Mouse (Mus musculus): ENCODE results near the gene Gm28168. TPM values are rescaled to one million over a fixed set of nuclear protein-coding genes. Genes with fewer than 3 reads are reported as not detected.
"Not testable (repeated sequence)": the region's sequence is repeated elsewhere in the genome, so short reads cannot be mapped to it uniquely, and the experiment has no call there.

The Gm28168 gene
- polyA plus RNA-seq (2017; shearing (Covaris generic)): not detected

GRCm38 (mm10) chr1:117927715-117928114, at the start of gene Gm28168:
Gene Gm28168, plus strand, starts transcription at chr1:117928015.
- not testable (repeated sequence) for ATAC-seq

GRCm38 (mm10) chr1:117965639-117966038, 37.8 kb downstream of the Gm28168 start, which contains the start of gene Gm7145:
Gene Gm7145, plus strand, starts transcription at chr1:117965939.
- ATAC-seq: no peak

Other genes starting within 250 kb of the Gm28168 start
- gene Gm28363, start 230.9 kb upstream of the Gm28168 start, polyA plus RNA-seq (2017; shearing (Covaris generic)): not detected
- gene B020011L13Rik, start 146.9 kb upstream of the Gm28168 start, polyA plus RNA-seq (2017; shearing (Covaris generic)): not detected
- gene Gm28360, start 97.9 kb upstream of the Gm28168 start, polyA plus RNA-seq (2017; shearing (Covaris generic)): not detected
- not detected for gene Gm7145, start 37.9 kb downstream of the Gm28168 start, polyA plus RNA-seq (2017; shearing (Covaris generic))
- under 1 TPM in 1 of 3 experiments, not detected in 2; 0.11 TPM for gene Gm29106, start 248.5 kb downstream of the Gm28168 start, polyA plus RNA-seq (2017; shearing (Covaris generic))